Mouse (Mus musculus) CH12.LX (cell line): ENCODE results near the gene Gprasp1.

Experiments
- CTCF ChIP-seq, 2 experiments: IDR thresholded peaks in 1 of 2; conservative IDR thresholded peaks in 1 of 2; 2 replicates each; pipeline ENCODE4 v1.5.1; 2011 to 2012; ENCODE audit warnings: low read depth in 2 of 2, low read length in 2 of 2, improper control_type of control experiment in 1 of 2, inconsistent platforms in 1 of 2, mild to moderate bottlenecking in 1 of 2, moderate library complexity in 1 of 2
- EP300 ChIP-seq: IDR thresholded peaks from 2 replicates; pipeline ENCODE4 v1.6.1; 2011; ENCODE audit warnings: low read length, improper control_type of control experiment
- MAX ChIP-seq: IDR thresholded peaks from 2 replicates; pipeline ENCODE4 v1.6.1; 2011; ENCODE audit warnings: low read length, improper control_type of control experiment
- TCF12 ChIP-seq: IDR thresholded peaks from 2 replicates; pipeline ENCODE4 v1.6.1; 2014; ENCODE audit warnings: low read depth, mild to moderate bottlenecking, inconsistent platforms, low read length, improper control_type of control experiment
- ZNF384 ChIP-seq: IDR thresholded peaks from 2 replicates; pipeline ENCODE4 v1.6.1; 2012; ENCODE audit warnings: low read depth, low read length, improper control_type of control experiment, inconsistent platforms

- TF ChIP-seq CTCF (conservative IDR thresholded peaks at IDR 0.05 in 1 of 2, IDR thresholded peaks at IDR 0.05 in 1 of 2; ENCODE audit: low read depth in 2 of 2, low read length in 2 of 2) (peak in 1 of 2 experiments; percentile 46; a peak in 2 of 4 replicates), ZNF384 (peak; percentile 93), EP300 (no peak), TCF12 (no peak), MAX (no peak)
Observed at GRCm38 (mm10) chrX:135704349-135704748, 38.2 kb upstream of the Gprasp1 start.
